Mouse (Mus musculus): ENCODE measurements around the gene Gm37240. TPM values are rescaled to one million over a fixed set of nuclear protein-coding genes. Genes with fewer than 3 reads are reported as not detected.

Gm37240 gene
- polyA plus RNA-seq, 1 experiment from 2014 or later, result 8.9 TPM

GRCm38 (mm10) chr3:84708469-84708868, 1178.8 kb downstream of the Gm37240 start:
- ATAC-seq (replicated peaks; ENCODE audit: low FRiP score), result no peak
- H3K9me3 ChIP-seq (replicated peaks), result no peaks in the 10 kb centered on the region
- no peak overlapping the region for H3K9ac ChIP-seq
- no peak overlapping the region for H3K27ac ChIP-seq
- no peaks in the 10 kb centered on the region for H3K27me3 ChIP-seq
- no peak overlapping the region for H3K4me2 ChIP-seq
- H3K36me3 ChIP-seq, result no peaks in the 10 kb centered on the region
- WGBS, result 74% methylated on average over 10 of the region's 10 CpGs
- H3K4me1 ChIP-seq, result no peaks in the 10 kb centered on the region
- no peak overlapping the region for H3K4me3 ChIP-seq (replicated peaks)

GRCm38 (mm10) chr3:84705224-84705623, 1182.1 kb downstream of the Gm37240 start:
- Histone ChIP-seq H3K4me2 (no peak overlapping the region), H3K4me3 (replicated peaks) (no peak overlapping the region), H3K9ac (no peak overlapping the region), H3K36me3 (no peaks in the 10 kb centered on the region), H3K27ac (no peak overlapping the region), H3K27me3 (no peaks in the 10 kb centered on the region), H3K4me1 (no peaks in the 10 kb centered on the region), H3K9me3 (replicated peaks) (no peaks in the 10 kb centered on the region)
- ATAC-seq (replicated peaks; ENCODE audit: low FRiP score), result no peak
- 93% methylated on average over 9 of the region's 9 CpGs for WGBS

DNA sequence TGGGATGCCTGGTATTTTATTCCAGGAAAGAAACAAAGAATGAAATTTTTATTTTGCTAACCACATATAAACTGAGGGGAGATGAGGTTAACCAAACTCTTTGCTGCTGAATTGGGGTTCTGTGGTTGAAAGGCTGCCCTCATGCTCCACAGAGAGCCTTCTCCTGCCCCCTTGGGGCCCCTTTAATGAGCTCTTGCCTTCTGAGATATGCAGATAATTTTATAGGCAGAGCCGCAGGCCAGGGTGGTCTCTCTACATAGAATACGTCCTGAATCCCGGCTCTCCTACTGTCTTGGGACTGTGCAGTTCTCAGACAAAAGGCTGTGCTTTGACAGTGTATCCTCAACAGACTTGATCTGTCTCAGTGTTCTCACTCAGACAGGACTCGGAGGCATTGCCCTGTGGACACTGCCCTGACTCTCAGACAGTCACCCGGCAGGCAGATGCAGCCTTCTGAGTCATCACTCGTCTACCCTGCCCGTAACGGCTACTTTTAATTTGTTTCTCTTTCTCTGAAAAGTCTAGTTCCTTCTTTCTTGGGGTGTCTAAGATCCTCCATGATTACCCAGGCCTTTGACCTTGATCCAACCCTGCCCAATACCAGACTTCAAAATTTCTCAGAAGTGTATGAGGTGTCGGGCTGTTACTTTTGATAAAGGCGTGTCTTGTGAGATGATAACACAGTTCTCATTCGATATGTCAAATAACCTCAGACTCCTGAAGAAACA, 1184.1 kb downstream of the Gm37240 start:
- no peak overlapping the region for H3K9ac ChIP-seq
- no peaks in the 10 kb centered on the region for H3K36me3 ChIP-seq
- 75% methylated on average over 11 of the region's 11 CpGs for WGBS
- H3K4me1 ChIP-seq, result no peaks in the 10 kb centered on the region
- H3K4me2 ChIP-seq, result no peak overlapping the region
- H3K27ac ChIP-seq, result no peak overlapping the region
- no peak overlapping the region for H3K4me3 ChIP-seq (replicated peaks)
- no peaks in the 10 kb centered on the region for H3K9me3 ChIP-seq (replicated peaks)
- ATAC-seq (replicated peaks; ENCODE audit: low FRiP score), result no peak
- no peaks in the 10 kb centered on the region for H3K27me3 ChIP-seq

GRCm38 (mm10) chr3:84701964-84702363, 1185.4 kb downstream of the Gm37240 start:
- no peak overlapping the region for H3K27ac ChIP-seq
- no peak overlapping the region for H3K4me2 ChIP-seq
- H3K9me3 ChIP-seq (replicated peaks), result no peaks in the 10 kb centered on the region
- H3K9ac ChIP-seq, result no peak overlapping the region
- H3K4me1 ChIP-seq, result no peaks in the 10 kb centered on the region
- H3K36me3 ChIP-seq, result no peaks in the 10 kb centered on the region
- H3K27me3 ChIP-seq, result no peaks in the 10 kb centered on the region
- no peak for ATAC-seq (replicated peaks; ENCODE audit: low FRiP score)
- WGBS, result 84% methylated on average over 5 of the region's 5 CpGs
- H3K4me3 ChIP-seq (replicated peaks), result no peak overlapping the region

- Histone ChIP-seq H3K36me3 (no peaks in the 10 kb centered on the region), H3K27ac (no peak overlapping the region), H3K9ac (no peak overlapping the region), H3K9me3 (replicated peaks) (no peaks in the 10 kb centered on the region), H3K27me3 (no peaks in the 10 kb centered on the region), H3K4me1 (peaks cover 4% of the 10 kb centered on the region), H3K4me3 (replicated peaks) (no peak overlapping the region), H3K4me2 (no peak overlapping the region)
- 80% methylated on average over 2 of the region's 2 CpGs for WGBS
- no peak for ATAC-seq (replicated peaks; ENCODE audit: low FRiP score)
Observed at GRCm38 (mm10) chr3:84701509-84701908, 1185.8 kb downstream of the Gm37240 start.

DNA sequence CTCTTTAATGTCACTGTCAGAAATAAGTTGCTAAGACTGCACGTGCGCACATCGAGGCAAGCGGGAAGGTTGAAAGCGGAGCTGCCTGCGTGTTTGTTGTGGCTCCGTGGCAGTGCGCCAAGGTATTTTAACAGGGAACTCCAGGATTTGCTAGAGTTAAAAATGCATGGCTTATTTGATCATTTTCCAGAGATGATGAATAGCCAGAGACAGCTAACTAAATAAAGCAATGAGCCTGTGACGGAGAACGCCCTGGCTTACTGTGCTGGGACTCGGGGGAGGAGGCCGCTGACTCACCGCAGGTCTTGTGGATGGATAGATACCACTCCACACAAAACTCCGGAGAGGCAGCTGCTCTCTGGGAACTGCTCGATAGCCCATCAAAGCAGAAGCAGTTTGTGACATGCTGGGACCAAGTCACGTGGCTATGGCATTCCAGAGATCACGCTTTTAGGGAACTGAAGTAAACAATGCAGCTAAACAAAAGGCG, 1190.8 kb downstream of the Gm37240 start:
- peak; percentile 50; the same call in 1 of the 2 replicates for ATAC-seq (replicated peaks; ENCODE audit: low FRiP score)
- Histone ChIP-seq H3K36me3 (no peaks in the 10 kb centered on the region), H3K4me1 (peaks cover 14% of the 10 kb centered on the region), H3K9me3 (replicated peaks) (no peaks in the 10 kb centered on the region), H3K27ac (peak overlapping the region; percentile 66), H3K4me3 (replicated peaks) (no peak overlapping the region), H3K9ac (no peak overlapping the region), H3K27me3 (peaks cover 4% of the 10 kb centered on the region), H3K4me2 (peak overlapping the region; percentile 44)
- WGBS, result 31% methylated on average over 18 of the region's 18 CpGs

GRCm38 (mm10) chr3:84695867-84696361, 1191.4 kb downstream of the Gm37240 start:
- no peak overlapping the region for H3K4me3 ChIP-seq (replicated peaks)
- H3K27ac ChIP-seq, result peak overlapping the region; percentile 66
- H3K9ac ChIP-seq, result no peak overlapping the region
- no peaks in the 10 kb centered on the region for H3K9me3 ChIP-seq (replicated peaks)
- H3K4me1 ChIP-seq, result peaks cover 14% of the 10 kb centered on the region
- peak; percentile 49; the same call in 1 of the 2 replicates for ATAC-seq (replicated peaks; ENCODE audit: low FRiP score)
- WGBS, result 45% methylated on average over 9 of the region's 9 CpGs
- peak overlapping the region; percentile 44 for H3K4me2 ChIP-seq
- peaks cover 4% of the 10 kb centered on the region for H3K27me3 ChIP-seq
- H3K36me3 ChIP-seq, result no peaks in the 10 kb centered on the region

DNA sequence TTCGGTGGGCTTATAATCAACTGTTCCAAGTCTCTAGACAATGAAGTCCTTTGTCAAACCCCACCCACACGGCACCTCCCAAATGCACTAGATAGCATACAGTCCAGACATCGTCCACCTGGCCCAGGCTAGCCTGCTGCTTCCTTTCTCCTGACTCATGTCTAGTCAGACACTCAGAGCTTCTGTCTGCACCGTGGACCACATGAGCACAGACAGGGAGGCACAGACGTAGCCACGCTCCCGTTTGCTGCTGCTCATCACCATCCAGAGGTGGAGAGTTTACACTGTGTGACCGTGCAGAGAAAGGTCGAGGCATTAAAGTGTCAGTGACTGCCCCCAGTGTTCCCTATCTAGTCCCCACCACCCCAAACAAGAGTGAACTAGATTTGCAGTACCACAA, 1191.9 kb downstream of the Gm37240 start:
- Histone ChIP-seq H3K4me1 (peaks cover 14% of the 10 kb centered on the region), H3K9ac (no peak overlapping the region), H3K27ac (peak overlapping the region; percentile 66; the same call in 1 of the 2 replicates), H3K4me3 (replicated peaks) (no peak overlapping the region), H3K4me2 (no peak overlapping the region), H3K36me3 (no peaks in the 10 kb centered on the region), H3K27me3 (peaks cover 4% of the 10 kb centered on the region), H3K9me3 (replicated peaks) (no peaks in the 10 kb centered on the region)
- peak; percentile 41; the same call in 1 of the 2 replicates for ATAC-seq (replicated peaks; ENCODE audit: low FRiP score)
- 34% methylated on average over 9 of the region's 9 CpGs for WGBS

GRCm38 (mm10) chr3:84693886-84694285, 1193.4 kb downstream of the Gm37240 start:
- H3K27ac ChIP-seq, result no peak overlapping the region
- H3K9ac ChIP-seq, result no peak overlapping the region
- peaks cover 4% of the 10 kb centered on the region for H3K27me3 ChIP-seq
- H3K9me3 ChIP-seq (replicated peaks), result no peaks in the 10 kb centered on the region
- peaks cover 14% of the 10 kb centered on the region for H3K4me1 ChIP-seq
- H3K4me3 ChIP-seq (replicated peaks), result no peak overlapping the region
- no peak for ATAC-seq (replicated peaks; ENCODE audit: low FRiP score)
- H3K36me3 ChIP-seq, result no peaks in the 10 kb centered on the region
- WGBS, result 76% methylated on average over 10 of the region's 10 CpGs
- no peak overlapping the region for H3K4me2 ChIP-seq

DNA sequence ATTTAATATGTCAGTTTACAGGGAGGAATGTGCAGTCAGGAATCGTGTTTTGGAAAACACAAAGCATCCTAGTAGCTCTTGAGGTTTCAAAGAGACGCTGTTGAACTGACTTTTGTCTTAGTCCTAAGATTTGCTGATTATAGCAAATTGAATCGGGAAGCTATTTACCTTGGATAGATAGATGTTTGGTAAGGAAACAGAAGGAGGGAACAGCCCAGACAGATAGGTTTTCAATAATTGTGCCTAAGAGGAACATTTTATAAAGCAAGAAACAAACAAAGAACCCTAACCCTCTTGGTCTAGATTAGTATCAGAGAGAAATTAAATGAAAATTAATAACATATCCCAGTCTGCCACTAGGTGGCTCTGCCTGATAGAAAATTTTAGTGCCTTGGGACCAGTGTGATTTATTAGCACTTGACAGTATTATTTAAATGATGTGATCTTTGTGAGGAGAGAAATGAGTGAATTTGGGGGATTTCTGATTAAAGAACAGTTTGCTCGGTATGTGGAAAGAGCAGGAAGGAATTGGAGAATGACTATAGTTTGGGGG, 1194.6 kb downstream of the Gm37240 start:
- H3K9me3 ChIP-seq (replicated peaks), result no peaks in the 10 kb centered on the region
- H3K36me3 ChIP-seq, result no peaks in the 10 kb centered on the region
- no peak overlapping the region for H3K9ac ChIP-seq
- H3K4me1 ChIP-seq, result peaks cover 14% of the 10 kb centered on the region
- ATAC-seq (replicated peaks; ENCODE audit: low FRiP score), result no peak
- no peak overlapping the region for H3K4me2 ChIP-seq
- no peak overlapping the region for H3K4me3 ChIP-seq (replicated peaks)
- WGBS, result 52% methylated on average over 4 of the region's 4 CpGs
- H3K27me3 ChIP-seq, result peaks cover 4% of the 10 kb centered on the region
- H3K27ac ChIP-seq, result no peak overlapping the region

GRCm38 (mm10) chr3:84690091-84690771, 1197.1 kb downstream of the Gm37240 start:
- no peaks in the 10 kb centered on the region for H3K9me3 ChIP-seq (replicated peaks)
- H3K27ac ChIP-seq, result no peak overlapping the region
- H3K9ac ChIP-seq, result no peak overlapping the region
- H3K4me3 ChIP-seq (replicated peaks), result no peak overlapping the region
- no peaks in the 10 kb centered on the region for H3K36me3 ChIP-seq
- WGBS, result 61% methylated on average over 7 of the region's 7 CpGs
- H3K27me3 ChIP-seq, result peaks cover 4% of the 10 kb centered on the region
- H3K4me1 ChIP-seq, result no peaks in the 10 kb centered on the region
- ATAC-seq (replicated peaks; ENCODE audit: low FRiP score), result no peak
- no peak overlapping the region for H3K4me2 ChIP-seq

DNA sequence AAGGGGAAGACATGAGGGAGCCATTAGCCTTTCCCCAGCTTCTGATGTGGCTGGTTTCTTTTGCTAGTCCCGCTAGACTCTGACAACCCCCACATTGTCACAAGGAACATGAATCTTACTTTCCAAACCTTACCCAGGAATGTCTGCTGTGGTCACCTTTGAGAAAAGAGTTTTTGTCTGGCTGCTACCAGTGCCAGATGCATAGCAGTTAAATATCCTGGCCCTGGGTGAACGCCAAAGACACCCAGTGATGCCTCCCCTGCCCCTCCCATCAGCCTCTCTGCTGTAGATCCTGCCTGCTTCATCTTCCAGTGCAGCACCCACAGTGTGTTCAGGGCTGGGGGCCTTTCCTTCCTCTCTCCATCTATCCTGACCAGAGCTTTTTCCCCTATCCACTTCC, 1197.7 kb downstream of the Gm37240 start:
- no peaks in the 10 kb centered on the region for H3K36me3 ChIP-seq
- no peak overlapping the region for H3K4me2 ChIP-seq
- H3K27ac ChIP-seq, result no peak overlapping the region
- no peaks in the 10 kb centered on the region for H3K4me1 ChIP-seq
- H3K4me3 ChIP-seq (replicated peaks), result no peak overlapping the region
- no peak overlapping the region for H3K9ac ChIP-seq
- H3K9me3 ChIP-seq (replicated peaks), result no peaks in the 10 kb centered on the region
- peaks cover 4% of the 10 kb centered on the region for H3K27me3 ChIP-seq
- ATAC-seq (replicated peaks; ENCODE audit: low FRiP score), result no peak
- WGBS, result 72% methylated on average over 2 of the region's 2 CpGs
